Mouse (Mus musculus): ENCODE results near the gene Chac1. TPM values are rescaled to one million over a fixed set of nuclear protein-coding genes. Genes with fewer than 3 reads are reported as not detected.

Chac1 gene
- polyA plus RNA-seq, 1 experiment from 2014 or later, result 8.5 TPM

- Histone ChIP-seq H3K9me3 (replicated peaks; ENCODE audit: control insufficient read depth, low read length) (no peaks in the 10 kb centered on the region), H3K9ac (ENCODE audit: low read depth, low read length) (no peak overlapping the region), H3K36me3 (ENCODE audit: control insufficient read depth, insufficient read depth) (no peaks in the 10 kb centered on the region), H3K4me3 (ENCODE audit: low read depth, low read length) (no peak overlapping the region), H3K4me2 (ENCODE audit: low read depth, low read length) (no peak overlapping the region), H3K27me3 (ENCODE audit: control insufficient read depth, insufficient read depth, low read depth, low read length) (peaks cover 27% of the 10 kb centered on the region), H3K4me1 (ENCODE audit: control insufficient read depth, low read depth, low read length) (peaks cover 26% of the 10 kb centered on the region), H3K27ac (ENCODE audit: low read length) (no peak overlapping the region)
- 51% methylated on average over 3 of the region's 3 CpGs for WGBS (ENCODE audit: insufficient replicate concordance)
- no peak for ATAC-seq (ENCODE audit: low read depth)
These were observed 32.9 kb upstream of the Chac1 start for GRCm38 (mm10) chr2:119318043-119318710.

GRCm38 (mm10) chr2:119320571-119320970 is 30.5 kb upstream of the Chac1 start:
- 29% methylated on average over 8 of the region's 8 CpGs for WGBS (ENCODE audit: insufficient replicate concordance)
- H3K36me3 ChIP-seq (ENCODE audit: control insufficient read depth, insufficient read depth), result no peaks in the 10 kb centered on the region
- no peak overlapping the region for H3K27ac ChIP-seq (ENCODE audit: low read length)
- H3K4me1 ChIP-seq (ENCODE audit: control insufficient read depth, low read depth, low read length), result peaks cover 41% of the 10 kb centered on the region
- no peak overlapping the region for H3K4me2 ChIP-seq (ENCODE audit: low read depth, low read length)
- peaks cover 51% of the 10 kb centered on the region for H3K27me3 ChIP-seq (ENCODE audit: control insufficient read depth, insufficient read depth, low read depth, low read length)
- no peaks in the 10 kb centered on the region for H3K9me3 ChIP-seq (replicated peaks; ENCODE audit: control insufficient read depth, low read length)
- H3K4me3 ChIP-seq (ENCODE audit: low read depth, low read length), result no peak overlapping the region
- H3K9ac ChIP-seq (ENCODE audit: low read depth, low read length), result no peak overlapping the region
- peak; percentile 61 for ATAC-seq (ENCODE audit: low read depth)

GRCm38 (mm10) chr2:119321771-119322586 is 29.1 kb upstream of the Chac1 start:
- 4% methylated on average over 47 of the region's 48 CpGs for WGBS (ENCODE audit: insufficient replicate concordance)
- H3K36me3 ChIP-seq (ENCODE audit: control insufficient read depth, insufficient read depth), result no peaks in the 10 kb centered on the region
- no peak for ATAC-seq (ENCODE audit: low read depth)
- H3K4me3 ChIP-seq (ENCODE audit: low read depth, low read length), result peak overlapping the region; percentile 44
- peak overlapping the region; percentile 42 for H3K9ac ChIP-seq (ENCODE audit: low read depth, low read length)
- peak overlapping the region; percentile 63 for H3K4me2 ChIP-seq (ENCODE audit: low read depth, low read length)
- H3K4me1 ChIP-seq (ENCODE audit: control insufficient read depth, low read depth, low read length), result peaks cover 52% of the 10 kb centered on the region
- H3K27me3 ChIP-seq (ENCODE audit: control insufficient read depth, insufficient read depth, low read depth, low read length), result peaks cover 65% of the 10 kb centered on the region
- H3K27ac ChIP-seq (ENCODE audit: low read length), result no peak overlapping the region
- no peaks in the 10 kb centered on the region for H3K9me3 ChIP-seq (replicated peaks; ENCODE audit: control insufficient read depth, low read length)

DNA sequence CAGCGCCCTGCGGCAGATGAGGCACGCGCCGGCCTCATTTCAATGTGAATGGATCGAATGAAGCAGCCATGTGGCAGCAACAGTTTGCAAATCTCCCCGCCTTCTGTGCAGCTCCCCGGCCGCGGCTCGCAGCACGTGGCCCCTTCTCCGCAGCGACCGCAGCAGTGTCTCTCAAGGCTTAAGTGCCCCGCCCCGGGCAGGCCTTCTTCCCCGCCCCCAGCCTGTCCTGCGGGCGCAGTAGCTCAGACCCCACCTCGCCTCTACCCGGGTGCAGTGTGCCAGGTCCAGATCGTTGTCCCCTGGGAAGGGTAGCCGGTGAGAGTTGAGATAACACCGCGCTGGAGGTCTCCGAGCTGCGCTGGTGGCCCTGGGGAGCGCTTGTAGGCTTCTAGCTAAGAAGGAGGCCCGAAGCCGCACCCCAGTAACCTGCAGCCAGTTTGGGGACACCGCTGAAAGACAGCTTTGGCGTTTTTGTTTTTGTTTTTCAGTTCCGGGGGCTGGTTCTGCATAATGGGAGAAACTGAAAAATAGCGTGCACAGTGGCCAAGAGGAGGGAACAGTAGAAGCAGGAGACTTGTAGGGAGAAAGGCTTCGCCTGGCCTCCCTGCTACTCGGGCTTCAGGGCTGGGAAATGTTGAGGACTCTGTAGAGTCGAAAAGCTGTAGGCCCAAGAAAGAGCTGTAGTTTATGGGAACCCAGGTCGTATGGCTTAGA is 28.3 kb upstream of the Chac1 start:
- H3K27me3 ChIP-seq (ENCODE audit: control insufficient read depth, insufficient read depth, low read depth, low read length), result peaks cover 72% of the 10 kb centered on the region
- H3K9ac ChIP-seq (ENCODE audit: low read depth, low read length), result peak overlapping the region; percentile 42
- H3K27ac ChIP-seq (ENCODE audit: low read length), result no peak overlapping the region
- no peaks in the 10 kb centered on the region for H3K9me3 ChIP-seq (replicated peaks; ENCODE audit: control insufficient read depth, low read length)
- H3K4me3 ChIP-seq (ENCODE audit: low read depth, low read length), result peak overlapping the region; percentile 44
- peak overlapping the region; percentile 63 for H3K4me2 ChIP-seq (ENCODE audit: low read depth, low read length)
- peak; percentile 57 for ATAC-seq (ENCODE audit: low read depth)
- no peaks in the 10 kb centered on the region for H3K36me3 ChIP-seq (ENCODE audit: control insufficient read depth, insufficient read depth)
- WGBS (ENCODE audit: insufficient replicate concordance), result 5% methylated on average over 39 of the region's 39 CpGs
- peaks cover 54% of the 10 kb centered on the region for H3K4me1 ChIP-seq (ENCODE audit: control insufficient read depth, low read depth, low read length)

DNA sequence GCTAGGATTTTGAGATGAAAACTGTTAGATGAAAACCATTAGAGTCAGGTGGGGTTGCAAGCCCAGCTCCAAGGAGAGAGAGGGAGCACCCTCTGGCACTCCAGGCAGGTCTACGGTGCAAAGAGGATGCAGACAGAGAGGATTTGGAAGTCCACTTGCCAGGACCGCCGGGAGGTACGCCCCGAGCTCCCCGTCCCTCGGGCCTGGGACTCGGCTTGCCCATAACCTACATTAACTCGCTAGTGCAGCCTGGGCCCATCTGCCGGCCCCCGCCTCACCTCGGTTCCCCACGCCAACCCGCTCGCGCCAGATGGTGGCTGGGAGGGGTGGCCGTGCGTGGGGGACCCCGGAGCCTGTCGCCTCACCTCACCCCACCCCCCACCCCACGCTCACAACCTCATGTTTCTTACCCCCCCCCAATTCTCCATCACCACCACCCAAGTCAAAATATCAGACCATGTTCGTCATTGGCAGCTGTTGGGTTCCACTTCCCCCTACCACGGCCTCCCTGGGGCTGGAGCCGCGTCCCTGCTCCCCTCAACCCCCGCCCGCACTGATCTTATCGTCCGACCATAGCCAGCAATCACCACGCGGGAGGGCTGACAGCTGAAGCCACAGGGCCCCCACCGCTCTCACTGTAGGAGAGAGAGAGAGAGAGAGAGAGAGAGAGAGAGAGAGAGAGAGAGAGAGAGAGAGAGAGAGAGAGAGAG is 27.0 kb upstream of the Chac1 start:
- Histone ChIP-seq H3K27me3 (ENCODE audit: control insufficient read depth, insufficient read depth, low read depth, low read length) (peaks cover 84% of the 10 kb centered on the region), H3K4me2 (ENCODE audit: low read depth, low read length) (peak overlapping the region; percentile 56), H3K36me3 (ENCODE audit: control insufficient read depth, insufficient read depth) (no peaks in the 10 kb centered on the region), H3K9ac (ENCODE audit: low read depth, low read length) (no peak overlapping the region), H3K4me1 (ENCODE audit: control insufficient read depth, low read depth, low read length) (peaks cover 54% of the 10 kb centered on the region), H3K27ac (ENCODE audit: low read length) (no peak overlapping the region), H3K9me3 (replicated peaks; ENCODE audit: control insufficient read depth, low read length) (no peaks in the 10 kb centered on the region), H3K4me3 (ENCODE audit: low read depth, low read length) (peak overlapping the region; percentile 50)
- 9% methylated on average over 32 of the region's 32 CpGs for WGBS (ENCODE audit: insufficient replicate concordance)
- no peak for ATAC-seq (ENCODE audit: low read depth)

DNA sequence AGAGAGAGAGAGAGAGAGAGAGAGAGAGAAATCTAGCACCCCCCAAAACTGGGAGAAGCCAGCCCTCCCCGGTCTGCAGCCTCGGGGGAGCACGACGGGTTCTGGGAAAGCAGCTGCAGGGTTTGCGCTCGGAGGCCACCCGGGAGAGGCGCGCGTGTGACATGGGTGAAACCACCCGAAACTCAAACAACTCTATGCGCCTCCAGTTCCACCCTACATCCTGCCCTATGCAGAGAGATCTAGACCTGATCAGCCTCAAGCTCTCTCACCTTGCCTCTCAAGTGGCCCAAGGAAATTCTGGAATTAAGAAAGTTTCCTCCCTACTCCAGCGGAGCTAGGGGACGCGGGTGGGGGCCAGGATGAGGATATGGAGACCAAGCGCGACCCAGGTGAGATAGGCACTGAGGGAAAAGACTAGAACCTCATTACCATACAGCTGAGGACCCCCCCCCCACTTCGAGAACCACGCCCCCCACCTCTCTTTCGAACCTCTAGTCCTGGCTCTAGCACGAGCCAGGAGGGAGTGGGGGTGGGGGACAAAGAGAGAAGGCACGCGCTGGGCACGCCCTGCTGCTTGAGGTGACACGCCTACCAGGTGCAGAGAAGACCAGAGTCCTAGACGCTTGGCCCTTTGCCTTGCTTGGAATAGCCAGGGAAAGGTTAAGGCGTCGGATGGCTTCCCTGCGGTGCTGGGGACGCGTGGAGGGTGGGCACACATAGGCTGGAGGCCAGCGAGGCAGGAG is 26.3 kb upstream of the Chac1 start:
- Histone ChIP-seq H3K4me3 (ENCODE audit: low read depth, low read length) (peak overlapping the region; percentile 50), H3K4me2 (ENCODE audit: low read depth, low read length) (peak overlapping the region; percentile 56), H3K4me1 (ENCODE audit: control insufficient read depth, low read depth, low read length) (peaks cover 58% of the 10 kb centered on the region), H3K27ac (ENCODE audit: low read length) (no peak overlapping the region), H3K9ac (ENCODE audit: low read depth, low read length) (no peak overlapping the region), H3K9me3 (replicated peaks; ENCODE audit: control insufficient read depth, low read length) (no peaks in the 10 kb centered on the region), H3K27me3 (ENCODE audit: control insufficient read depth, insufficient read depth, low read depth, low read length) (peaks cover 90% of the 10 kb centered on the region), H3K36me3 (ENCODE audit: control insufficient read depth, insufficient read depth) (no peaks in the 10 kb centered on the region)
- ATAC-seq (ENCODE audit: low read depth), result no peak
- 0% methylated on average over 32 of the region's 32 CpGs for WGBS (ENCODE audit: insufficient replicate concordance)

DNA sequence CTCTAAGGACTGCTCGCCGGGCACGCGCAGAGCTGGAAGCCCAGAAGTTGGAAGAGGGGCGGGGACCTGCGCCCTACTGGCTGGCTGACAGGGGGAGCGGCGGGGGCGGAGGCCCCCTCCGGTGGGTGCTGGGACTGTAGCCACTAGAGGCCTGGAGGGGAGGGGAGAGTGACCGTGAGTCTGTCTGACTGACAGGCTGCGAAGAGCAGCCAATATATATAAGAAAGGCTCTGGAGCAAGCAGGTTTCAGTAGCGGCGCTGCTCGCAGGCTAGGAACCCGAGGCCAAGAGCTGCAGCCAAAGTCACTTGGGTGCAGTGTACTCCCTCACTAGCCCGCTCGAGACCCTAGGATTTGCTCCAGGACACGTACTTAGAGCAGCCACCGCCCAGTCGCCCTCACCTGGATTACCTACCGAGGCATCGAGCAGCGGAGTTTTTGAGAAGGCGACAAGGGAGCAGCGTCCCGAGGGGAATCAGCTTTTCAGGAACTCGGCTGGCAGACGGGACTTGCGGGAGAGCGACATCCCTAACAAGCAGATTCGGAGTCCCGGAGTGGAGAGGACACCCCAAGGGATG is 25.4 kb upstream of the Chac1 start, which contains the start of gene Dll4:
Gene Dll4, plus strand, starts transcription at position 217 of the 576 bp plus-strand sequence.
- H3K4me1 ChIP-seq (ENCODE audit: control insufficient read depth, low read depth, low read length), result peaks cover 54% of the 10 kb centered on the region
- no peaks in the 10 kb centered on the region for H3K36me3 ChIP-seq (ENCODE audit: control insufficient read depth, insufficient read depth)
- peak within 1 kb of the TSS; percentile 50 for H3K4me3 ChIP-seq (ENCODE audit: low read depth, low read length)
- peak within 1 kb of the TSS; percentile 56 for H3K4me2 ChIP-seq (ENCODE audit: low read depth, low read length)
- ATAC-seq (ENCODE audit: low read depth), result peak; percentile 38
- WGBS (ENCODE audit: insufficient replicate concordance), result 1% methylated on average over 33 of the region's 33 CpGs
- no peak within 1 kb of the TSS; the same call in 1 of the 2 replicates for H3K9ac ChIP-seq (ENCODE audit: low read depth, low read length)
- H3K9me3 ChIP-seq (replicated peaks; ENCODE audit: control insufficient read depth, low read length), result no peaks in the 10 kb centered on the region
- H3K27ac ChIP-seq (ENCODE audit: low read length), result no peak within 1 kb of the TSS
- H3K27me3 ChIP-seq (ENCODE audit: control insufficient read depth, insufficient read depth, low read depth, low read length), result peaks cover 87% of the 10 kb centered on the region
